Mouse (Mus musculus) layer of hippocampus, adult 9-11 months (tissue): Measurements from ENCODE around the gene Ppp1r3e.

Experiments
- DNase-seq: peaks from one replicate; pipeline ENCODE4 v3.0.0; 2022

Ppp1r3e gene

GRCm38 (mm10) chr14:54876539-54877047, 757 bp downstream of the Ppp1r3e start:
- DNase-seq: peak; percentile 92

GRCm38 (mm10) chr14:54875844-54876538, 1.4 kb downstream of the Ppp1r3e start:
- DNase-seq: peak; percentile 67

GRCm38 (mm10) chr14:54874165-54874564, 3.2 kb downstream of the Ppp1r3e start:
- DNase-seq: no peak

GRCm38 (mm10) chr14:54870861-54871260, 6.5 kb downstream of the Ppp1r3e start, which contains the start of gene Homez:
Gene Homez, minus strand, starts transcription at chr14:54870961.
- no peak for DNase-seq

- no peak for DNase-seq
Observed at GRCm38 (mm10) chr14:54868026-54868425, 9.3 kb downstream of the Ppp1r3e start.

- DNase-seq: no peak
Observed at GRCm38 (mm10) chr14:54866936-54867335, 10.4 kb downstream of the Ppp1r3e start.

GRCm38 (mm10) chr14:54866268-54866667, 11.1 kb downstream of the Ppp1r3e start:
- DNase-seq: no peak

GRCm38 (mm10) chr14:54865626-54866025, 11.7 kb downstream of the Ppp1r3e start:
- no peak for DNase-seq

- DNase-seq: no peak
Observed at GRCm38 (mm10) chr14:54864313-54865036, 12.9 kb downstream of the Ppp1r3e start.

- peak; percentile 93 for DNase-seq
Observed at GRCm38 (mm10) chr14:54863501-54864312, 13.6 kb downstream of the Ppp1r3e start.

- DNase-seq: no peak
Observed at GRCm38 (mm10) chr14:54860511-54860910, 16.8 kb downstream of the Ppp1r3e start.

- no peak for DNase-seq
Observed at GRCm38 (mm10) chr14:54857891-54858290, 19.5 kb downstream of the Ppp1r3e start.

GRCm38 (mm10) chr14:54856703-54857102, 20.6 kb downstream of the Ppp1r3e start:
- DNase-seq: no peak

- no peak for DNase-seq
Observed at GRCm38 (mm10) chr14:54855726-54856125, 21.6 kb downstream of the Ppp1r3e start.

- no peak for DNase-seq
Observed at GRCm38 (mm10) chr14:54843461-54843860, 33.9 kb downstream of the Ppp1r3e start.

- DNase-seq: no peak
Observed at GRCm38 (mm10) chr14:54823716-54824115, 53.6 kb downstream of the Ppp1r3e start.
